Mouse (Mus musculus): ENCODE results near the gene Rab10.

- TF ChIP-seq POLR2A (IDR thresholded peaks at IDR 0.05; ENCODE audit: insufficient read depth, low read length) (no peak), EP300 (IDR thresholded peaks at IDR 0.05; ENCODE audit: insufficient read depth, low read depth, low read length) (no peak), CTCF (IDR thresholded peaks at IDR 0.05; ENCODE audit: low read depth, low read length) (no peak)
Measured at GRCm38 (mm10) chr12:3350136-3350535, 40.4 kb upstream of the Rab10 start.
